Mouse (Mus musculus) lung, adult 2 months (tissue): ENCODE data around the gene Hnrnph3.

Experiments used
- CTCF ChIP-seq: fragments of 200-500 bp; IDR thresholded peaks from 2 replicates; pipeline ENCODE4 v1.5.1; 2011; ENCODE audit warnings: mild to moderate bottlenecking, low read length, control low read depth; ENCODE audit not compliant: insufficient read depth
- POLR2A ChIP-seq: fragments of 200-500 bp; IDR thresholded peaks from 2 replicates; pipeline ENCODE4 v1.6.1; 2011; ENCODE audit warnings: low read depth, mild to moderate bottlenecking, control low read depth, low read length, borderline replicate concordance; ENCODE audit errors: extremely low read depth

GRCm38 (mm10) chr10:63053007-63053406 lies 29.0 kb upstream of the Hnrnph3 start:
- TF ChIP-seq CTCF: no peak
- TF ChIP-seq POLR2A: no peak
